Mouse (Mus musculus): Measurements from ENCODE around the gene Gm45713. TPM values are rescaled to one million over a fixed set of nuclear protein-coding genes. Genes with fewer than 3 reads are reported as not detected.
"Not testable (repeated sequence)": the region's sequence is repeated elsewhere in the genome, so short reads cannot be mapped to it uniquely, and the experiment has no call there.

Gm45713 gene
- polyA plus RNA-seq, 1 experiment = 2.1 TPM

DNA sequence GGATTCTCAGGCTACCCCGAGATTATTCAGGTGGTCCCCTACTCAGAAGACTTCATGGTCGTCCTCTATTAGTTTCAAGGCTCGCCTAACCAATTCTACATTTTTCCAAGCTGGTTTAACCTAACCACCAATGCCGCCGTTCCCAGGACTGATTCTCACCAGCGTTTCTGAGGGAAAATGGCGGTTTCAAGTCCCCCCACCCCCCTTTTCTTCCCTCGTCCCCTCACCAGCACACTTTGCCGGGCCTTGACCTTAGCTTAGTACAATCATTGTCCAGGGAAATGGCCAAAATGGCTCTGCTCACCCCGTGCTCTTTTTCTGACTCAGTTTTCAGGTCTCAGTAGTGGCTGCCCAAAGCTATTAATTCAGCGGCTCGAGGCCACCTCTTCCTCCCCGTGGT, 39.4 kb upstream of the Gm45713 start:
- Histone ChIP-seq H3K4me1 (peaks cover 28% of the 10 kb centered on the region), H3K9me3 (peaks cover 24% of the 10 kb centered on the region), H3K4me3 (replicated peaks) (no peak overlapping the region), H3K27me3 (replicated peaks) (peaks cover 92% of the 10 kb centered on the region), H3K36me3 (replicated peaks; ENCODE audit: low read length) (no peaks in the 10 kb centered on the region)
- TF ChIP-seq GATA1 (IDR thresholded peaks at IDR 0.05; ENCODE audit: borderline replicate concordance, low read length) = no peak
- no peak for TF ChIP-seq FLI1 (IDR thresholded peaks at IDR 0.05; ENCODE audit: low read length)

DNA sequence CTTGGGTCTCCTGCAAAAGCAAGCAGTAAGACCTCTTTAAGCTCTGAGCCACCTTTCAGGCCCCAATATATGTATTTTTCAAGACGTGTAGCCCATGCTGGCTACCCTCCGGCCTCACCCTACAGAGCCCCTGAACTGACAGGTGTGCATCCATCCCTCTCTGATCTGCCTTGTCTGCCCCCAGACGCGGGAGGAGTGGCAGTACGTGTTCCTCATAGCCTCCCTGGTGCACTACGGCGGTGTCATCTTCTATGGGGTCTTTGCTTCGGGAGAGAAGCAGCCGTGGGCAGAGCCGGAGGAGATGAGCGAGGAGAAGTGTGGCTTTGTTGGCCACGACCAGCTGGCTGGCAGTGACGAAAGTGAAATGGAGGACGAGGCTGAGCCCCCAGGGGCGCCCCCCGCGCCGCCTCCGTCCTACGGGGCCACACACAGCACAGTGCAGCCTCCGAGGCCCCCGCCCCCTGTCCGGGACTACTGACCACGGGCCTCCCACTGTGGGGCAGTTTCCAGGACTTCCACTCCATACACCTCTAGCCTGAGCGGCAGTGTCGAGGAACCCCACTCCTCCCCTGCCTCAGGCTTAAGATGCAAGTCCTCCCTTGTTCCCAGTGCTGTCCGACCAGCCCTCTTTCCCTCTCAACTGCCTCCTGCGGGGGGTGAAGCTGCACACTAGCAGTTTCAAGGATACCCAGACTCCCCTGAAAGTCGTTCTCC, 38.7 kb upstream of the Gm45713 start:
- H3K9me3 ChIP-seq = peaks cover 31% of the 10 kb centered on the region
- peaks cover 92% of the 10 kb centered on the region for H3K27me3 ChIP-seq (replicated peaks)
- TF ChIP-seq GATA1 (IDR thresholded peaks at IDR 0.05; ENCODE audit: borderline replicate concordance, low read length) (no peak), FLI1 (IDR thresholded peaks at IDR 0.05; ENCODE audit: low read length) (no peak)
- peaks cover 28% of the 10 kb centered on the region for H3K4me1 ChIP-seq
- H3K36me3 ChIP-seq (replicated peaks; ENCODE audit: low read length) = no peaks in the 10 kb centered on the region
- H3K4me3 ChIP-seq (replicated peaks) = peak overlapping the region; percentile 68

DNA sequence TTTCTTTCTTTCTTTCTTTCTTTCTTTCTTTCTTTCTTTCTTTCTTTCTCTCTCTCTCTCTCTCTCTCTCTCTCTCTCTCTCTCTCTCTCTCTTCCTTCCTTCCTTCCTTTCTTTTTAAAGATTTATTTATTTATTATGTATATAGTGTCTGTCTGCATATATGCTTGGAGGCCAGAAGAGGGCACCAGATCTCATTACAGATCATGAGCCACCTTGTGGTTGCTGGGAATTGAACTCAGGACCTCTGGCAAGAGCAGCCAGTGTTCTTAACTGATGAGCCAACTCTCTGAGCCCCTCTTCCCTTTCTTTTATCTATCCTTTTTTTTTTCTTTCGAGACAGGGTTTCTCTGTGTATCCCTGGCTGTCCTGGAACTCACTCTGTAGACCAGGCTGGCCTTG, 37.7 kb upstream of the Gm45713 start:
- Histone ChIP-seq H3K9me3 (peaks cover 41% of the 10 kb centered on the region), H3K27me3 (replicated peaks) (peaks cover 92% of the 10 kb centered on the region), H3K4me1 (peaks cover 30% of the 10 kb centered on the region)
- H3K36me3 ChIP-seq (replicated peaks; ENCODE audit: low read length); H3K4me3 ChIP-seq (replicated peaks): not testable (repeated sequence)

DNA sequence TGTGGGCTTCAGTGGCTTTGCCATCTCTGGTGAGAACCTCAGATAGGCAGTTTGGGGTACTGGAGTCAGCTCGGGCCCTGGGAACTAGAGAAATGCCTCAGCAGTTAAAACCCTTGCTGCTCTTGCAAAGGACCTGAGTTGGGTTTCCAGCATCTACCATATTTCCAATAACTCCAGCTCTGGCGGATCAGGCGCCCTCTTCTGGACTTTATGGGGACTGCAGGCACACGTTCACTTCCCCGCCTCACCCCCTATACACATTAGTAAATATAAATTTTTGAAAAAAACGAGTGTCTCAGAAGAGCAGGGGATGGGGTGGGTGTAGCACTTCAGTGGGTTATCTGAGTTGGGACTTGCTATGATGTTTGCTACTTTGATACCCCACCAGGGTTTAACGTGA, 36.9 kb upstream of the Gm45713 start:
- peaks cover 36% of the 10 kb centered on the region for H3K4me1 ChIP-seq
- H3K36me3 ChIP-seq (replicated peaks; ENCODE audit: low read length) = peaks cover 4% of the 10 kb centered on the region
- TF ChIP-seq FLI1 (IDR thresholded peaks at IDR 0.05; ENCODE audit: low read length) = no peak
- TF ChIP-seq GATA1 (IDR thresholded peaks at IDR 0.05; ENCODE audit: borderline replicate concordance, low read length) = no peak
- H3K27me3 ChIP-seq (replicated peaks) = peaks cover 92% of the 10 kb centered on the region
- peak overlapping the region; percentile 14 for H3K4me3 ChIP-seq (replicated peaks)
- H3K9me3 ChIP-seq = peaks cover 48% of the 10 kb centered on the region

DNA sequence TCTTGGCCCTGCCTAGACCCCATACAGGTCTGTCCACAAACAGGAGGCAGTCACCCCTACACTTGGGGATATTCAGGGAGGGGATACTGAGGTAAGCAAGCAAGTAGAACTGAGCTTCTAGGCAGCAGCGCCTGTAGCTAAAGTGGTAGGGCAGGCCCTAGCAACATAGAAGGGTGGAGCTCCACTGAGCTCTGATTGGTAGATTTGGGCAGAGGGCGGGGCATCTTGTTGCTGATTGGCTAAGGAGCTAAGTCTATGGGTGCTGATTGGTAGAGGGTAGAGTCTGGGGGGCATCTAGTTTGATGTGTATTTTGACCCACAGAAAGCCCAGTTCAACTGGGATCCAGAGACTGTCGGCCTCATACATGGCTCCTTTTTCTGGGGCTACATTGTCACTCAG, 33.5 kb upstream of the Gm45713 start:
- Histone ChIP-seq H3K9me3 (peaks cover 55% of the 10 kb centered on the region), H3K4me3 (replicated peaks) (no peak overlapping the region), H3K27me3 (replicated peaks) (peaks cover 91% of the 10 kb centered on the region), H3K36me3 (replicated peaks; ENCODE audit: low read length) (peaks cover 4% of the 10 kb centered on the region), H3K4me1 (peaks cover 24% of the 10 kb centered on the region)
- TF ChIP-seq FLI1 (IDR thresholded peaks at IDR 0.05; ENCODE audit: low read length) (no peak), GATA1 (IDR thresholded peaks at IDR 0.05; ENCODE audit: borderline replicate concordance, low read length) (no peak)

DNA sequence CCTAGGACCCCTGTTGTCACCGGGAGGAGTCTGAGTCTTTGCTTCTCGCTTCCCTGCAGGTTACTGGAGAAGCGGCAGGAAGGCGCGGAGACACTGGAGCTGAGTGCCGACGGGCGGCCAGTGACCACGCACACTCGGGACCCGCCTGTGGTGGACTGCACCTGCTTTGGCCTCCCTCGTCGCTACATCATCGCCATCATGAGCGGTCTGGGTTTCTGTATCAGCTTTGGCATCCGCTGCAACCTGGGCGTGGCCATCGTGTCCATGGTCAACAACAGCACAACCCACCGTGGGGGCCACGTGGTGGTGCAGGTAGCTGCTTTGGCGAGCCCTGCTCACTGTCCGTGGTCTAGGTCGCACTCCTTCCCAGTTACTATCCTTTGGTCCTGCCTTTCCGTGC, 32.6 kb upstream of the Gm45713 start:
- H3K36me3 ChIP-seq (replicated peaks; ENCODE audit: low read length) = peaks cover 4% of the 10 kb centered on the region
- peaks cover 95% of the 10 kb centered on the region for H3K27me3 ChIP-seq (replicated peaks)
- TF ChIP-seq FLI1 (IDR thresholded peaks at IDR 0.05; ENCODE audit: low read length) = no peak
- TF ChIP-seq GATA1 (IDR thresholded peaks at IDR 0.05; ENCODE audit: borderline replicate concordance, low read length) = no peak
- peaks cover 28% of the 10 kb centered on the region for H3K4me1 ChIP-seq
- peaks cover 55% of the 10 kb centered on the region for H3K9me3 ChIP-seq
- H3K4me3 ChIP-seq (replicated peaks) = peak overlapping the region; percentile 62

DNA sequence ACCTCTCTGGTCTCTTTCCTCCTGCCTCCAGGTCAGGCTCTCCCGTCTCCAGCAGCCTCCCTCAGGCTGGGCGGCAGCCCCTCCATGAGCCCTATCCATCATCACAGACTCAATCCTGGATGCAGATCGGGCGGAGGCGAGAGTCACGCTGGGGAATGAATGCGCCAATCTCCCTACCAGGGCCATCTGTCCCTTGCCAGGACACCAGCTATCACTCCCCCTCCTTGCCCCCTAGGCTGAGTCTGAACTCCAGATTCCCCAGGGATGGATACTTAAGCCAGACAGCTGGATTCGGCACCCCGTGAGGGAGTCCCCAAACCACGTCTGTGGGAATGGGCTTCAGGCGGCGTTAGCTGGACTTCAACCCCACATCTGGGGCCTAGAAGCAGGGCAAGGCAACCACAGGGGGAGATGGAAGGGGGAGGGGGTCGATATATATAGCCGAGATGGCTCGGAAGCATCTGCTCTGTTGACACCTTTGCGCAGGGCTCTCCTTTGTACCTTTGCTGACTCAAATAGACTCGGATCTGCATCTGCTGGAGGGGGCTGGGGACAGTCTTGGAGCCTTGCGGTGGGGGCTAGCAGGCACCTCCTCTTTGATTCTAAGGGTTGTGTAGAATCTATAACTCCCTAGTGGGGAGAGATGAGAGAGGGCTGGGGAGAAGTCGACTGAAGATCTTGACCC, 31.9 kb upstream of the Gm45713 start:
- Histone ChIP-seq H3K36me3 (replicated peaks; ENCODE audit: low read length) (peaks cover 4% of the 10 kb centered on the region), H3K9me3 (peaks cover 54% of the 10 kb centered on the region), H3K27me3 (replicated peaks) (peaks cover 98% of the 10 kb centered on the region), H3K4me1 (peaks cover 32% of the 10 kb centered on the region), H3K4me3 (replicated peaks) (no peak overlapping the region)
- TF ChIP-seq FLI1 (IDR thresholded peaks at IDR 0.05; ENCODE audit: low read length) = no peak
- no peak for TF ChIP-seq GATA1 (IDR thresholded peaks at IDR 0.05; ENCODE audit: borderline replicate concordance, low read length)

DNA sequence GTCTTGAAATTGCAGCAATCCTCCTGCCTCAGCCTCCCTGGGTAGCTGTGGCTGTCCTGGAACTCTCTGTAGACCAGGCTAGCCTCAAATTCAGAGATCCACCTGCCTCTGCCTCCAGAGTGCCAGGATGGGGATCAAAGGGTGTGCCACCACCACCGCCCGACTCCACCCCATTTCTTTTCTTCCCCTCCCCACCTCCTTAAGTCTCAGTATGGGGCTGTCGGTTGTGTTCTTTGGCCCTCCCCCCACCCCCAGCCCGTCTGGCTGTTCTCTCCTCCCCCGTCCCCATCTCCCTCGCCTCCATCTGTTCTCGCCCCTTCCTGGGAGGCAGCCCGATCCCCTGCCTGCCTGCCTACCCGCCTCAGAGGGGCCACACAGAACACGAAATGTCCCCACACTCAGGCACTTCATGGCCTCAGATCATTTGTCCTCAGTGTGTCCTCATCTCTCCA, 30.9 kb upstream of the Gm45713 start:
- Histone ChIP-seq H3K4me3 (replicated peaks) (no peak overlapping the region), H3K27me3 (replicated peaks) (peaks cover 95% of the 10 kb centered on the region), H3K9me3 (peaks cover 44% of the 10 kb centered on the region), H3K36me3 (replicated peaks; ENCODE audit: low read length) (peaks cover 4% of the 10 kb centered on the region), H3K4me1 (peaks cover 41% of the 10 kb centered on the region)
- TF ChIP-seq FLI1 (IDR thresholded peaks at IDR 0.05; ENCODE audit: low read length) (no peak), GATA1 (IDR thresholded peaks at IDR 0.05; ENCODE audit: borderline replicate concordance, low read length) (no peak)

DNA sequence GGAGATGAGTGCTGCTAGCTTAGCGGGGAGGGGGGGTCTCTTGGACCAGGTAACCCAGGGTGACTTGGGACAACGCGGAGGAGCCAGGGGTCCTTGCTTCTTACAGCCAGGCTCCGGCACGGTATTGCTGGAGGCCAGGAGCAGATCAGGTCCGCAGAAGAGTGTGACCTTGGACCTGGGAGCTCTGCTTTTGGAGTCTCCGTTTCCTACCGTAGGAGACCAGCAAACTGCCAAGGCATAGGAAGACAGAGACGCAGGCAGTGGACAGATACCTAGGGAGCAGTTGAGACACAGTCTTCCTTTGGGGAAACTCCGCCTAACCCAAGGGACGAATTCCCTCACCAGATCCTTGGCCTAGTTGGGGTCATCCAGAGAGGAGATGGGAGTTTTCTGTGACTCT, 29.7 kb upstream of the Gm45713 start:
- Histone ChIP-seq H3K4me1 (peaks cover 46% of the 10 kb centered on the region), H3K36me3 (replicated peaks; ENCODE audit: low read length) (peaks cover 8% of the 10 kb centered on the region), H3K4me3 (replicated peaks) (no peak overlapping the region), H3K9me3 (peaks cover 34% of the 10 kb centered on the region), H3K27me3 (replicated peaks) (peaks cover 83% of the 10 kb centered on the region)
- no peak for TF ChIP-seq FLI1 (IDR thresholded peaks at IDR 0.05; ENCODE audit: low read length)
- TF ChIP-seq GATA1 (IDR thresholded peaks at IDR 0.05; ENCODE audit: borderline replicate concordance, low read length) = no peak

DNA sequence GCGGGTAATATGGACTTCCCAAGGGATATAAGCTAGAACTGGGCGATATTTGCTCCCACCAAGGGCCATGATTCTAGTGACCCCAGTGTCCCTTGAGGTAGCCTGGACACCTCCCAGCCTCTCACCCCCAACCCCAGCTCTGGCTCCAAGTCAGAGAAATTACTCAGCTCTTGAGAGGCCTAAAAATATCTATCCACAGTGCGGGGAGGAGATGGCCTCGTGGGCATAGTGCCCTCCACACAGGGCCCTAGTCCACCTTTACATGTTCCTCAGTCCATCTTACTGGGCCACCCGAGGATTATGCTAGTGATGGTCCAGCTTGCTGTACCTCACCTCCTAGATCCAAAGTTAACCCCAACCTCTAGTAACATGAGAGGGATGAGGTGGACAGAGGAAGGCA, 28.8 kb upstream of the Gm45713 start:
- Histone ChIP-seq H3K4me3 (replicated peaks) (peak overlapping the region; percentile 44), H3K4me1 (peaks cover 46% of the 10 kb centered on the region), H3K36me3 (replicated peaks; ENCODE audit: low read length) (peaks cover 17% of the 10 kb centered on the region), H3K27me3 (replicated peaks) (peaks cover 74% of the 10 kb centered on the region), H3K9me3 (peaks cover 25% of the 10 kb centered on the region)
- TF ChIP-seq GATA1 (IDR thresholded peaks at IDR 0.05; ENCODE audit: borderline replicate concordance, low read length) (no peak), FLI1 (IDR thresholded peaks at IDR 0.05; ENCODE audit: low read length) (no peak)

All from megakaryocyte, embryonic 14.5 days (primary cell).